Mouse (Mus musculus) G1E (cell line): ENCODE data around the gene Tubg2.

Source experiments
- CTCF ChIP-seq: IDR thresholded peaks from 2 replicates; pipeline ENCODE4 v1.5.1; 2012; ENCODE audit warnings: low read depth, low read length, inconsistent platforms, mixed read lengths
- GATA1 ChIP-seq: IDR thresholded peaks from 2 replicates; pipeline ENCODE4 v1.6.1; 2012; ENCODE audit warnings: borderline replicate concordance, low read length, inconsistent platforms, mixed read lengths
- GATA2 ChIP-seq: IDR thresholded peaks from 2 replicates; pipeline ENCODE4 v1.6.1; 2012; ENCODE audit warnings: low read depth, low read length, inconsistent platforms, borderline replicate concordance
- TAL1 ChIP-seq: conservative IDR thresholded peaks from 2 replicates; pipeline ENCODE4 v1.6.1; 2012; ENCODE audit warnings: low read depth, low read length, inconsistent platforms, mixed read lengths

DNA sequence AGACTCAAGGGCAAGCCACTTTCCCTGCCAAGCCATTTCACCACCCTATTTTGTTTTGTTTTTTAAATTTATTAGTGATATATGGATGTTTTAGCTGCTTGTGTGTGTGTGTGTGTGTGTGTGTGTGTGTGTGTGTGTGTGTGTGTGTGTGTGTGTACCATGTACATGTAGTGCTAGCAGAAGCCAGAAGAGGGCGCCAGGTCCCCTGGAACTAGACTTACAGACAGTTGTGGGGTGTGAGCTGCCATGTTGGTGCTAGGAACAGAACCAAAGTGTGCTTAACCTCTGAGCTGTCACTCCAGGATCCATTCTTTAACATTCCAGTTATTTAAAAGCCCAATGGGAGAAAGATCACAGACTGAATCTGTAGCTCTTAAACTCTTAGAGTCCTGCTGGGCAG, 28.6 kb upstream of the Tubg2 start:
- no peak for TF ChIP-seq CTCF
- TF ChIP-seq TAL1 = no peak
- no peak for TF ChIP-seq GATA1
- no peak for TF ChIP-seq GATA2
